Mouse (Mus musculus): Measurements from ENCODE around the gene Mageb16. TPM values are rescaled to one million over a fixed set of nuclear protein-coding genes. Genes with fewer than 3 reads are reported as not detected.

Gene Mageb16
- 0.37 and 0.47 TPM in 2 replicates for polyA plus RNA-seq (2015; fragmentation: Nextera tagmentation; extraction: Ambion mirVana)

GRCm38 (mm10) chrX:79671411-79671810 is at the start of gene Mageb16:
Gene Mageb16 (minus strand): TSS chrX:79671435.
- H3K9ac ChIP-seq (replicated peaks): no peak within 1 kb of the TSS
- H3K27me3 ChIP-seq (replicated peaks): no peaks in the 10 kb centered on the region
- no peak within 1 kb of the TSS for H3K4me2 ChIP-seq
- no peak within 1 kb of the TSS for H3K4me3 ChIP-seq (replicated peaks)
- H3K27ac ChIP-seq (replicated peaks): no peak within 1 kb of the TSS
- WGBS: 77% methylated on average over 8 of the region's 8 CpGs
- no peaks in the 10 kb centered on the region for H3K36me3 ChIP-seq
- H3K4me1 ChIP-seq: no peaks in the 10 kb centered on the region
- ATAC-seq (ENCODE audit: low FRiP score): no peak
- H3K9me3 ChIP-seq (replicated peaks): no peaks in the 10 kb centered on the region

GRCm38 (mm10) chrX:79651091-79651490 is 20.1 kb downstream of the Mageb16 start:
- 78% methylated on average over 2 of the region's 2 CpGs for WGBS
- Histone ChIP-seq H3K27me3 (replicated peaks) (no peaks in the 10 kb centered on the region), H3K4me2 (no peak overlapping the region), H3K36me3 (no peaks in the 10 kb centered on the region), H3K9ac (replicated peaks) (no peak overlapping the region), H3K4me3 (replicated peaks) (no peak overlapping the region), H3K27ac (replicated peaks) (no peak overlapping the region), H3K9me3 (replicated peaks) (no peaks in the 10 kb centered on the region), H3K4me1 (no peaks in the 10 kb centered on the region)
- ATAC-seq (ENCODE audit: low FRiP score): no peak

GRCm38 (mm10) chrX:79635396-79635795 is 35.8 kb downstream of the Mageb16 start:
- no peak for ATAC-seq (ENCODE audit: low FRiP score)
- Histone ChIP-seq H3K4me1 (no peaks in the 10 kb centered on the region), H3K9me3 (replicated peaks) (no peaks in the 10 kb centered on the region), H3K9ac (replicated peaks) (no peak overlapping the region), H3K4me3 (replicated peaks) (no peak overlapping the region), H3K27me3 (replicated peaks) (no peaks in the 10 kb centered on the region), H3K36me3 (no peaks in the 10 kb centered on the region), H3K27ac (replicated peaks) (no peak overlapping the region), H3K4me2 (no peak overlapping the region)
- WGBS: 91% methylated on average over 15 of the region's 15 CpGs

GRCm38 (mm10) chrX:79606462-79606861 is 64.8 kb downstream of the Mageb16 start:
- H3K36me3 ChIP-seq: no peaks in the 10 kb centered on the region
- H3K9me3 ChIP-seq (replicated peaks): no peaks in the 10 kb centered on the region
- H3K4me2 ChIP-seq: no peak overlapping the region
- H3K27ac ChIP-seq (replicated peaks): no peak overlapping the region
- no peaks in the 10 kb centered on the region for H3K27me3 ChIP-seq (replicated peaks)
- H3K4me3 ChIP-seq (replicated peaks): no peak overlapping the region
- no peak overlapping the region for H3K9ac ChIP-seq (replicated peaks)
- whole genome bisulfite sequencing: 78% methylated on average over 2 of the region's 2 CpGs
- H3K4me1 ChIP-seq: no peaks in the 10 kb centered on the region
- no peak for ATAC-seq (ENCODE audit: low FRiP score)

Other genes starting within 250 kb of the Mageb16 start
- 0.82 and 0.86 TPM in 2 replicates for gene Gm7173, start 154.2 kb downstream of the Mageb16 start, polyA plus RNA-seq (2015; fragmentation: Nextera tagmentation; extraction: Ambion mirVana)